Mouse (Mus musculus) C2C12 (cell line): ENCODE measurements around the gene Celf2.

Experiments used
- CEBPB ChIP-seq: IDR thresholded peaks from one replicate; pipeline ENCODE4 v1.6.1; 2011; ENCODE audit warnings: low read depth, mild to moderate bottlenecking, control low read depth, moderate library complexity
- CTCF ChIP-seq: IDR thresholded peaks from one replicate; pipeline ENCODE4 v1.5.1; 2011; ENCODE audit not compliant: control insufficient read depth, insufficient read depth, insufficient read length
- MAX ChIP-seq: IDR thresholded peaks from one replicate; pipeline ENCODE4 v1.6.1; 2011; ENCODE audit warnings: mild to moderate bottlenecking, control low read depth
- USF1 ChIP-seq: IDR thresholded peaks from one replicate; pipeline ENCODE4 v1.6.1; 2011; ENCODE audit warnings: low read depth, mild to moderate bottlenecking, control low read depth, moderate library complexity

DNA sequence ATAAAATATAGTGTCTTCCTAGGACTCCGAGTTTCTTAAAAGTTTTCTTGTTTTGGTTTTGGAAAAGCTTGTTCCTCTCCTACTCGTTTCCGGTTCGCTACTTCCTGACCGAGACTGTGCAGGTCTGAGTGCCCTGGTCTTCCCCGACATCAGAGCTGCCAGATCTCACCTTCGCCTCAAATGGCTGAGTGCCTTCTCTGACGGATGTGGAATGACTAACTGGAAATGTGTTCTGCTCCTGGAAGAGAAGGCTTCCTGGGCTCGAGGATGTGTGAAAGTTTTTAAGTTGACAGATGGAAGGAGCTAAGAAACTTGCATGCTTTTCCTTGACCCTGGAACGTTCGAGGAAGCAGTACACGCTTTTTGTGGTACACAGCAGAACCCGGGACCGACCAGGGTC lies 421.9 kb downstream of the Celf2 start:
- TF ChIP-seq USF1 (no peak), CTCF (no peak), MAX (no peak), CEBPB (no peak)
